Mouse (Mus musculus): ENCODE measurements at regions not wholly inside any gene's neighbourhood (a gene's known extent, or its start where the extent isn't known, plus 50 kb on each side); places are given as distances from the start of the nearest gene placed in this dataset.

DNA sequence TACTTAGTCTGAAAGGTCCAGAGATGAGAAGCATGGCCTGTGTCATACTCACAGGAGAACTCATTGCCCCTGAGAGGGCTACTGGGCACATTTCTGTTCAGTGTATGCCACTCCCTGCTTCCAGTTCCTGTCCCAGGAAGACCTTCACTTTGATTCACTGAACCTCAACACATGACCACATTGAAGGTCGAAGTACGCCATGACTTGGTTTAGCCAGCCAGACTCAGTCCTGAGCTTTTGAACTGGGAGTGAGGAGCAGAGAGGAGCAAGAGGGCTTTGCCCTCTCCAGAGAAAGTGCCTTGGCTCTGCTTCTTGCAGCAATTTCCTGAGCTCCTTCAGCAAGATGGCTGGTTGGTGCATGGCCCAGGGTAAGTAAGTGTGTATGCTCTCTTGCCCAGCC lies 324.1 kb downstream of the Insc start:
- no peak for ATAC-seq (ENCODE audit: insufficient number of reproducible peaks, low FRiP score, low TSS enrichment)

DNA sequence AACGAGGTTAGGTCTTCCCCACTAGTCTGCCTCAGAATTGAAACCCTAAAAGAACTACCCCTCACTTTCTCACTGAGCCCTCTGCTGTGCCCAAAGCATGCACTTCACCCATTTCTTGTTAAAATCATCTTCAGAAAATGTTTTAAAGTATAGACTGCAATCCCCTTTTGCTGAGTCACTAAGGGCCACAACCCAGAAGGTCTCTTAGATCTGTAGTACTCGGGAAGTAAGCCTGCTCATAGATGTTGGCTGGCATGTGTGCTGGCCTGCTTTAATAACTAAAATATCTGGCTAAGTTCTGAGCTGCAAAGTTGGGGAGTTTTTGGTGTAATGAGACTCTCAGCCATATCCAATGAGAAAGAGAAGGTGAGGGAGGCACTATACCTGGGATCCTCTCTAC lies 329.9 kb downstream of the Insc start:
- no peak for ATAC-seq (ENCODE audit: insufficient number of reproducible peaks, low FRiP score, low TSS enrichment)

DNA sequence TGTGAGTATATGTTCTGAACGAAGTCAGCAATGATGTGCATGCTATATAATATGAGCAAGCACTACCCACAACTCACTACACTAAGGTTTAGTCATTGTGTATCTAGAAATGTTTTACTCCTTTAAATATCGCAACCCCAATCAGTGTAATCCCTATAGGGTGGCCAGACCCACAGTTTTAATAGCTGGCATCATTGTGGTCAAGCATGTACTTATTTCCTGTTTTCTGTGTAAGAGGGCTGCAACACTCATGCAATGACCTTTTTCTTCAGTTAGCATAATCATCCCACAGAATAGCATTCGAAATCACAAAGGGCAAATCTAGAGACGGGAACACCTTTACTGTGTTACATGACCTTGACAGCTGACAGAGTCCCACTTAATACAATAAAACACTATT lies 333.3 kb downstream of the Insc start:
- ATAC-seq (ENCODE audit: insufficient number of reproducible peaks, low FRiP score, low TSS enrichment) = no peak

DNA sequence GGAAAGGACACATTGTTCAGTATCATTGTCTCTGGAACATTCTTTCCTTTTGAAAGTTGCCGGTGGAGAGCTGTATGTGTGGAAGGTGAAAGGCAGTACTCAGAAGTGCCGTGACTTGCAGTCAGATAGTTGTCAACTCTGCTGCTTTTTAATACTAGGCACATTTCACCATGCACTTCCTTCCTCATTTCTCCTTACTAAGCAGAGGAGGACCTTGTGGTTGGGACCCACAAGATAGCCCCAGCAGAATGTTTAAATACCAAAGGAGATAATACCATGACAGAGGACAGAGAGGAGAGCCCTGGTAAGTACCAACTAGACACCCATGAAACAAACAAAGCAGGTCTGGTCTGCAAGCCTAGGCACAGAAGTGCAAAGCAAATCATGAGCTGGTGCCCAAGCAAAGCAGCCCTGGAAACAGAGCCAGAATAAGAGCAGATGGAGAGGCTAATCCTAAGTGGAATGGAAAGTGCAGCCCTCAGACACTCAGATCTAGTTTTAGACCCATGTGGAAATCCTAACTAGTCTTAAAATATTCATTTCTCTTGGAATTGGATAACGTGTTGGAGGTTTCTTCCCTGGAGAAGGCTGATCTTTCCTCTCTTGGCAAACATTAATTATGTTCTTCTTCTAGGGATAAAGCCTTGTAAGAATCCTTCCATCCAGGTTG lies 341.4 kb downstream of the Insc start:
- ATAC-seq (ENCODE audit: insufficient number of reproducible peaks, low FRiP score, low TSS enrichment) = no peak

DNA sequence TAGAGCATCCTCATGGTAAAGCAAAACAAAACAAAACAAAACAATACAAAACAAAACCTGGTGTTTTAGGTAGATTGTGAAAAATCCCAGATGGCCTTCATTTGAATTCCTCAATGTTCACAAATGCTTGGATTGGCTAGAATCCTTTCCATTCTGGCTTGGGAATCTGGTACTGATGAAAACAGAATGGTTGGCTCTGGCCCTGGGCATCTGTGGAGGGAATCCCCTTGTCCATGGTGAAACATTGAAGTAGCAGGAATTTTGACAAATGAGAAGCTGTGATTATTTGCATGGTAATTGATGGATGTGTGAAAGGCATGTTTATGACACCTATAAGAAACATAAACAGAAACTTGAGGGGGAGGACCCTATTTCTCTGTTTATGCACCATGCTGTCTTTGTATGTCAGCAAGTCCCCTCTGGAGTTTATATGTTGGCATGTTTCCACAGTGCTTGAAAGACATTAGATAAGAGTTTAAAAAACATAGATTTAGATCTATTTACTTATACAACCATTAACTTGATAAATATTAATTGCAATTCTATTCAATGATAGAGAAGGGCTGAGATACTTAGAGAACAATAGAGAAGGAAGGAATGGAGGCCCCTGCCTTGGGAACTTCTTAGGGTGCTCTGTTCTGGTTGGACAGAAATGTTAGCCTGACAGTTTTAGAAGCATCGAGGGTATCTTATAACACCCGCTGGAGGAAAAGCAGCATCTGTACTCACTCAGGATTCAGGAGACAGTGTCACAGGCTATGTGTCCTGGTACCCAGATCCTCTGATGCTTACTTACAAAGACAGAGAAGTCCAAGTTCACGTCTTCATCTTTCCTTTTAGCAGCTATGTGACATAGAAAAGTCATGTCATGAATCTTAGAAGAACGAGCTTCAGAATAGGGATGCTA lies 343.3 kb downstream of the Insc start:
- no peak for ATAC-seq (ENCODE audit: insufficient number of reproducible peaks, low FRiP score, low TSS enrichment)

DNA sequence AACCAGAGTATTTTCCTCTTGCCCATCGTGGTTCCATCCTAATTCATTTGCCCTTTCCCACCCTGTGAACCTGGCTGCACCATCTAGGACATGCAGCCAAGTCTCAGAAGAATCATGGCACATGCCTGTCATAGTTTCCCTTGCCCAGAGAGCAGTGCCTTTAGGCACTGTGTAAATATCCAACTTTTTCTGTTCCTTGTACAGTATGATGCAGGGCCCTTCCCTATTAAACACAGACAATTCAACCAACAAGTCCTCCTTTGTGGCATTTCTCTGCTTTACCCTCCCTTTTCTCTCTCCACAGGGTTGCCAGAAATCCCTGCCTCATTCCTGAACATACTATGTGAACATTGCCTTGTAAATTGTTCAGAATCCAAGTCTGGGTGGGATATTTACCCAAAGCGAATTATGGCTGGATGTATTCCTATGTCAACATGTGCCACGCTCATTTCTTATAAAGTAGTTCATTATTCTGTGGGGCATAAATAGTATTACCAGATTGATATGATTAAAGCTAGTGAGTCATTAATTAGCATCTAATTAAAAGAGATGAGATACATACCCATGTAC lies 349.1 kb downstream of the Insc start:
- no peak for ATAC-seq (ENCODE audit: insufficient number of reproducible peaks, low FRiP score, low TSS enrichment)

DNA sequence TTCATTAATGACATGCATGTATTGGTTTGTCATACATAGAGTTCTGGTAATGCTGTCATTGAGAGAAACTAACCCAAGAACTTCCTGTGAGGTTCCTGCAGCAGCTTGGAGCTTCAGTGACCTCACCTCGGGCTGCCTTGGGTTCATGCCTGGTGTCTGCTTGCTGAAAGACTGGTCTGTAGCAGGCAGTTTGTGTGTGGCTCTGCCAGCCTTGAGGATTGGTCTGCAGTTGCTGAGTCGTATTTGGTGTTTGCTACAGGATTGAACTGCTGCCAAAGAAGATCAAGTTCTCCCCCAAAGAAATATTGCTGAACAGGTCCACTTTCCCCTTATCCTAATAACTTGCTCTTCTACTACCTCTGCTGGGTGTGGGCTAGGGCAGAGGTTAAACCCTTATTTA lies 362.5 kb downstream of the Insc start:
- no peak for ATAC-seq (ENCODE audit: insufficient number of reproducible peaks, low FRiP score, low TSS enrichment)

DNA sequence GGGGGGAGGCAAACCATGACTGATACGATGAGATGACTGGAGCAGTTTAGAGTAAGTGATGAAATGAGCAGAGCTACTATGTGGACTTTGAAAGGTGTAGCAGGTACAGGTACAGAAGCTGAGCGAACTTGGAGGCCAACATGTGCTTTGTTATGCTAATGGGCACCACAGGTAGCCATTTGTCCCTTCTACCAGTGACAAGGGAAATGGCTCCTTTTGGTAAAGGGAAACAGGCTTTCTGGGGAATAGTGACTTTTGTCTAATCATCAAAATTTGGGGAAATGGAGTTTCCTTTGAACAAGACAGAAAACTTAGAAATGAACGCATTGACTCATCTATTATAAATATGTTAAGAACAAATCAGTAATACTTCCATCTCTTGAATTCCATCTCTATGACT lies 368.8 kb downstream of the Insc start:
- ATAC-seq (ENCODE audit: insufficient number of reproducible peaks, low FRiP score, low TSS enrichment) = no peak

DNA sequence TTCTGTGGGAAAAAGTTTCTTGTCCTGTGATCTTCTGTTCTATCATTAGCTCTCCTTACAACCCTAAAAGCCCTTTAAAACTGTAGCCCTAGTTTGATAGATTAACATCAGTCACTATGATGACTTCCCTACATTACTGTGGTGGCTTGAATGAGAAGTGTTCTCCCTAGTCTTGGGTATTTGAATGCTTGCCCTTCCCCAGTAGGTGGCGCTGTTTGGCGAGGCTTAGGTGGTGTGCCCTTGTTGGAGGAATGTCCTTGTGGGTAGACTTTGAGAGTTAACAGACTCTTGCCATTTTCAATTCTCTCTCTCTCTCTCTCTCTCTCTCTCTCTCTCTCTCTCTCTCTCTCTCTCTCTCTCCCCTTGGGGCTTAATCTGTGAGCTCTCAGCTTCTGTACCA lies 379.8 kb downstream of the Insc start:
- ATAC-seq (ENCODE audit: insufficient number of reproducible peaks, low FRiP score, low TSS enrichment) = no peak

DNA sequence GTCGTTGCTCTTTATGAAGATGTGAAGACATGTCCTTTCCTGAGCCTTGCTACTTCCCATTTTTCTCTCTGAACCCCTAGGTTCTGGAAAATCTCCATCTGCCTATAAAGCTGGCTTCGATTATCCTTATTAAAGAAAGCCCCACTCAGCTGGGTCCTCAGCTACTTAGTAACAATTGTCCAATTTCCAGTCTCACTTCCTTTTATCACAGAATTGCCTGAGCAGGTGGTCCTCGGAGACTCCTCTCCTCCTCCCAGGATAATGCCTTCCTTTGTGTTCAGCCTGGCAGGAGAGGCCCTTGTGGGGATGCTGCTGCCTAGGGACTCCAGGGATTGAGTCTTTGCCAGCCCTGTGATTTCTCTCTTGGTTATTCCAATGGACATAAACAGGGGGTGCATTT lies 385.5 kb downstream of the Insc start:
- no peak for ATAC-seq (ENCODE audit: insufficient number of reproducible peaks, low FRiP score, low TSS enrichment)

DNA sequence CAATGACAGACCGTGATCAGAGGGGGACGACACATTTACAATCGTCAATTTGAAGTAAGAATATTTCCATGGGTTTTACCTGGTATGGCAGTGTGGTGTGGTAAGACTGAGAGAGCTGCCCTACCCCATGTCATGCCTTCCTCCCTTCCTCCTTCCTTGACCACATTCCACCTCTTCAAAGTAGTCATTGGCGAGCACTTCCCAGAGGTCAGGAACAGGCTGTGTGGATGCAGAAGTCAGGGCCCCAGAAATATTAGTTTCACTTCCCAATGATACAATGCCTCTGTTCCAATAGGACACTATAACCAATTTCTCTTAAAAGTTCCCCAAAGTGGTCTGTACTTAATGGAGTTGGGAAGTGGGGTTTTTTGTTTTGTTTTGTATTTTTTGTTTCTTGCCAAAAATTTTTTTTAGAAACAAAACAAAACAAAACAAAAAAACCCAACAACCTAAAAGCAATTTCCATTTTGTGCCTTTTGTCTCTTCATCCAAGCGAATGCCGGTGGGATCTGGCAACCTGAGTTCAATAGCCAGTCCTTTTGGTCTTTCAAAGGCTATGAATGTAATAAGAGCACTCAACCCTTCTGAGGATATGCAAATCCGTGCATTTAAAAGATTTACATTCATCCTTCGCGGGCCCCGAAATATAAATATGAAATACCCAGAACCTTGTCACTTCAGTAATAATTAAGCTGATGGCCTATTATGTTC lies 387.9 kb downstream of the Insc start:
- no peak for ATAC-seq (ENCODE audit: insufficient number of reproducible peaks, low FRiP score, low TSS enrichment)

DNA sequence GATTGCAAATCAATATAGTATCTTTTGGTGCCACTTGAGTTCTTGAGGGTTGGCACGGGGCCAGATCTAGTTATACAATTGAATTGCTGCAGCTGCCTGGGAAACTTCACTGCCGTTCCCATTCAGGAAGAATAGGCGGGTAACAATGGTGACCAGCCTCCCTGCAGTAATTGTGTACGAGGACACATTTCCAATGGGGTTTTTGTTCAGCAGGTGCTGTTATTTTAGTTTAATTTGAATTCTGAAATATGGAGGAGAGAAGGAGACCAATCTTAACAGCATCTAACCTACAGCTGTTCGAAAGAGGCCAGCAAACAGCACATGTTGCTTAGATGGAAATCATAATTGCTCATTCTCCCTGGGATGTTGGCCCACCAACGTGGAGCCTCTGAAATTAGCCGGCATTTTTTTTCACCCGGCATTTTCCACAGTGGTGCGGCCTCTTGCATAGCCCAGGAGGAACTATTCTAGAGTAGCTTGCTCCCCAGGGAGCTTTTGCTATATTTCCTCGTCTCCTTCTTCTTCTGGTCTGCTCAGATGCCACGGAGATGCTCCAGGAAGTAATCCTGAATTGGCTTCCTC lies 388.6 kb downstream of the Insc start:
- no peak for ATAC-seq (ENCODE audit: insufficient number of reproducible peaks, low FRiP score, low TSS enrichment)

DNA sequence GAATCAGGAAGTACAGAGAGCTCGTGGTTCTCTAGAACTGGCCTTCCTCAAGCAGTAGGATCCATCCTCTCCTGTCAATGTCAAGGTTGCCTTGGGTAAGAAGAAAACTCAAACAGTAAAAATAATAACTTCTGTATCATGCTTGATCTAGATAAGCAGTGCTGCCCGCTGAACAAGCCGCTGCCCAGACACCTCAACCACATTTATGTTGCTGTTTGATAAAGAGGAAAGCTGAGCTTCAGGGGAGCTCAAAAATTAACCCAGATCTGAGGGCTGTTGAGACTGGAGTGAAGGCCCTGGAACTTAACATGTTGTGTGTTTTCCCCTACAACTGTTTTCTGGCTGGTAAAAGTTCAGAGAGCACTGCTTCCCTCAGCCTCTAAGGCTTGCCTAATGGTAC lies 389.1 kb downstream of the Insc start:
- no peak for ATAC-seq (ENCODE audit: insufficient number of reproducible peaks, low FRiP score, low TSS enrichment)

DNA sequence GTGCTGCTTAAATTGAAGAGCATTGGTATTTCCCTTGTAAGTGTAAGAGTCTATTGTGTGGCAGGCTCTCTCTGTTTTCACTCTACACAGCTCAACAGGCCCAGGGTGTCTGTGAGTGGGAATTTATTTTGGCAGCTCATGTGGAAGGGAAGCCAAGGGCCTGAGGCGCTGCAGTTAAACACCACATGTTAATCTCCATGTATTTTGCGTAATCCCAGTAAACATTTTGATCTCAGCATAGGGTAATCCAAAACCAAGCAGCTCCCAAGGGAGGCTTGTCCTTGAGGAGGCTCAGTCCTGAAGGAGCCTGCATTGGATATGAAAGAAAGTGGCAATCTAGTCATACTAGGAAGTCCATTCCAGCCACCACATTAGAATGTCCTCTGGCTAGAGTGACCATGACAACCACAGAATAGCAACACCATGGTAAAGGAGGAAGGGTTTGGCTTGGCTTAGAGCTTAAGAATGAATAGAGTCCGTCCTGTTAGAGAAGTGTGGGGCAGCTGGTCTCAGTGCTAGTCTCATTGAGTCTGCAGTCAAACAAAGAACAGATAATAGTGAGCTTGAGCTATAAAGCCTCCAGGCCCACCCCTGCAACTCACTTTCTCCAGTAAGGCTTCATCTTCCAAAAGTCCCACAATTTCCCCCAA lies 391.6 kb downstream of the Insc start:
- no peak for ATAC-seq (ENCODE audit: insufficient number of reproducible peaks, low FRiP score, low TSS enrichment)

DNA sequence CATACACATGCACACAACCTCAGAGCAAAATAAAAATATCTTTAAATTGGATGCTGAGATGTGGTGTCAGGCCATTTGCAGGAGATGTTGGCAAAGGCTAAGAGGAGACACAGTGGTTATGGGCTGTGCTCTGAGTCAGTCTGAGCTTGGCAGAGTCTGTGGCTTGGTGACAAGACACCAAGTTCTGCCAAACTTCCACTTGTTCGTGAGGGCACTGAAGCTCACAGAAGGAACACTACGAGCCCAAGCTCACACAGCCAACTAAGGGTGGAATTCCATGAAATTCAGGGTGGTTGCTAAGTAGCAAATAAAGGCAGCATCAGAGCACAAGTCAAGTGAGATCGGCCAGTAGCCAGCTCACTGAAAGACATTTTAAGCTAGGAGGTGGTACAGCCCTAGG lies 396.8 kb downstream of the Insc start:
- ATAC-seq (ENCODE audit: insufficient number of reproducible peaks, low FRiP score, low TSS enrichment) = no peak

DNA sequence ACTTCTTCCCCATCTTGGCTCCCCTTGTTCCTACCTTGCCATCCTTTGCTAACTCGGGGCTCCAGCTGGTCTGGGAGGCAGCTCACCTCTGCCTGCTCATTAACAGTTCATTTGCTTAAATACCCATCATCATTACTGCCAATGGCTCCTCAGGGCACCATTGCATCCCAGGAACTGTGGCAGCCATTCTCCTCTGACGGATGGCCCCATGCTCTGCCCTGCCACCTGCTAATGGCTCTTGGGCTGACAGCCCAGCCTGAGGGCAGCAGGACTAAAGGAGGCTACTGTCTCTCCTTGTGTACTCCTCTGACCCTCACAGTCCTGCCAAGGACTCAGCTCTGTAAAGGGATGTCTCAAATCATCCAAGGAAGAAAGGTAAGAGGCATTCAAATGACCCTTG lies 398.7 kb downstream of the Insc start:
- ATAC-seq (ENCODE audit: insufficient number of reproducible peaks, low FRiP score, low TSS enrichment) = no peak

DNA sequence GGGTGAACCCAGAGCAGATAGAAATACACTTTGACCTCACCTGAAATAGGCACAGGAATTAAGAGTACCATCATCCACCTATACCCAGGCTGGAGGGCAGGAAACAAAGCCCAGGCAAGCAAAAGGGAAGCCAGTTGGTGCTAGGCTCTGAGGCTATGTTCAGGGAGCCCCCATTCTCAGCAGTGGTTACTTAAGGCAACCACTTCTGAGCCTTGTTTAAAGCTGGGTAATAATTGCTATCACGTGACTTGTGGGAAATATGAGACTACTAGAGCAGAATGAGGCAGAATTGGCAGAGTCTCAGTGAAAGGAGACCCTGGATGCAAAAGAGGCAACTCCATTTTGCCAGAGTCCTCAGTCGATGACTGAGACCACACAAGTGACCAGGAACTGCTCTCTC lies 401.5 kb downstream of the Insc start:
- no peak for ATAC-seq (ENCODE audit: insufficient number of reproducible peaks, low FRiP score, low TSS enrichment)

DNA sequence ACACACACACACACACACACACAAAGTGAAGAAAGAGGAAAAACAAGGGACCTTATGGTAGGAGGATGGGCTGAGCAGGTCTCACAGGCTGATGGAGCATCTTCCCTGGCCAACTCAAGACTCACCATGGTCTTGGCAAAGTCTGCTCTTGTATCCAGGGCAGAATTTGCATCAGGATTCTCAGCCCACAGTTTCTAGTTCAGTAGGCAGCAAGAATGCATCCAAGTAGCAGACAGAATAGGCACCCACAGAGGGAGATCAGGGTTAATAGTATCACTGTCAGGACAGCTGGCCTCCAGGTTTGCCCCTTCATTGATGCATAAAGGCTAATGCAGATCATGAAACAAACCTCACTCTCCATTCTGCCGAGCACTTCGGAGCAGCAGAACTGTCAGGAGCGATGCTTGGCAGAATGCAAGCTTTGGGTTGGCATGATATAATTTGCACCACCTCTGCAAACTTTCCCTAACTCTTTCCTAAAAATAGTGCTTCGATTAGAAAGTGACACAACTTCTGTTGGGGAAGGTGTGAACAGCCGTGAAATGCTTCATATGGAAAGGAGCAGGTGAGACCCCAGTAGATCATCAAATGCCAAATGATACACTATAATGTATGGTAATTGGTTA lies 404.0 kb downstream of the Insc start:
- ATAC-seq (ENCODE audit: insufficient number of reproducible peaks, low FRiP score, low TSS enrichment) = no peak

DNA sequence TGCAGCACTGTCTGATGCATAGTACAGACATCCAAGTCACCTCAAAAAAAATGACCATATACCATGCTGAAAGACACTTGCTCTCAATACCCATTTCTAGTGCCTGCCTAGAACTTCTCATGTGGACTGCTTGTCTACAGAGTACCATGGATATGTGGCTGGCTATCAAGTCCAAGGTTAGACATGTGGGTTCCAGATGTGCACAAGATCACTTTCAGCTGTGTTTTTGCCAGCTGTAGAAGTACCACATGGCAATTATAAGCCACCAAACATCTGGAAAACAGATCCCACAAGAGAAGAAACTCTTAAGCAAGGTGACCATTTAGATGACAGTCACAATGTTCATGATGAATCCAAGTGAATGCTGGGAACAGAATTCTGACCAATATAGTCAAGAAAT lies 409.8 kb downstream of the Insc start:
- ATAC-seq (ENCODE audit: insufficient number of reproducible peaks, low FRiP score, low TSS enrichment) = no peak
